Mouse (Mus musculus) CH12.LX (cell line): ENCODE data around the gene 4930415O20Rik. TPM values are rescaled to one million over a fixed set of nuclear protein-coding genes. Genes with fewer than 3 reads are reported as not detected.

Experiments used
- DNase-seq: peaks from one replicate; pipeline ENCODE4 v3.0.0-alpha.2; 2013; ENCODE audit errors: extremely low read depth
- H3K27ac ChIP-seq: 2 replicates; pipeline ENCODE4 v1.5.1; 2012; ENCODE audit warnings: low read depth, mild to moderate bottlenecking, control low read depth, moderate library complexity; ENCODE audit not compliant: insufficient read depth
- H3K27me3 ChIP-seq: replicated peaks from 2 replicates; pipeline ENCODE3; 2012; ENCODE audit warnings: inconsistent platforms
- H3K36me3 ChIP-seq, 2 experiments: replicated peaks in 1 of 2; 2 replicates each; pipeline versions ENCODE3 to v1.6.1; 2012; ENCODE audit warnings: inconsistent platforms in 1 of 2, low read length in 1 of 2, mild to moderate bottlenecking in 1 of 2, mixed read lengths in 1 of 2, moderate library complexity in 1 of 2; ENCODE audit not compliant: control insufficient read depth in 1 of 2, insufficient read depth in 1 of 2
- H3K4me1 ChIP-seq, 2 experiments: 2 replicates each; pipeline ENCODE4 v1.6.1; 2012; ENCODE audit warnings: inconsistent platforms in 1 of 2, moderate library complexity in 1 of 2; ENCODE audit not compliant: insufficient read depth in 2 of 2, control insufficient read depth in 1 of 2
- H3K4me2 ChIP-seq: 2 replicates; pipeline ENCODE4 v1.6.1; 2012; ENCODE audit warnings: low read depth, mild to moderate bottlenecking, control low read depth; ENCODE audit not compliant: poor library complexity, insufficient read depth, severe bottlenecking
- H3K4me3 ChIP-seq, 3 experiments: fragments of 150-350 bp in 1 of 3; sonication (generic) in 1 of 3; replicated peaks in 1 of 3; 2 replicates each; pipeline versions ENCODE3 to v1.5.1; 2011 to 2012; ENCODE audit warnings: low read depth in 2 of 3, low read length in 2 of 3, mild to moderate bottlenecking in 2 of 3, moderate library complexity in 2 of 3, control low read depth in 1 of 3, improper control_type of control experiment in 1 of 3, inconsistent platforms in 1 of 3, mixed read lengths in 1 of 3; ENCODE audit not compliant: poor library complexity in 1 of 3
- H3K79me2 ChIP-seq: replicated peaks from 2 replicates; pipeline ENCODE4 v1.6.1; 2012; ENCODE audit warnings: mild to moderate bottlenecking, moderate library complexity; ENCODE audit not compliant: control insufficient read depth, poor library complexity, insufficient read depth, severe bottlenecking; ENCODE audit errors: extremely low read depth
- H3K9ac ChIP-seq: 2 replicates; pipeline ENCODE4 v1.6.1; 2012; ENCODE audit warnings: low read depth, mild to moderate bottlenecking, control low read depth, moderate library complexity; ENCODE audit not compliant: insufficient read depth
- H3K9me3 ChIP-seq: replicated peaks from 2 replicates; pipeline ENCODE3; 2012; ENCODE audit warnings: low read length, inconsistent platforms, mixed read lengths
- BHLHE40 ChIP-seq: IDR thresholded peaks from 2 replicates; pipeline ENCODE4 v1.6.1; 2011; ENCODE audit warnings: mild to moderate bottlenecking, low read depth, low read length, improper control_type of control experiment
- CHD2 ChIP-seq: IDR thresholded peaks from 2 replicates; pipeline ENCODE4 v1.6.1; 2011; ENCODE audit warnings: low read length, improper control_type of control experiment
- CTCF ChIP-seq, 2 experiments: IDR thresholded peaks in 1 of 2; conservative IDR thresholded peaks in 1 of 2; 2 replicates each; pipeline ENCODE4 v1.5.1; 2011 to 2012; ENCODE audit warnings: low read depth in 2 of 2, low read length in 2 of 2, improper control_type of control experiment in 1 of 2, inconsistent platforms in 1 of 2, mild to moderate bottlenecking in 1 of 2, moderate library complexity in 1 of 2
- E2F4 ChIP-seq: IDR thresholded peaks from 2 replicates; pipeline ENCODE4 v1.6.1; 2011; ENCODE audit warnings: low read depth, low read length, improper control_type of control experiment; ENCODE audit not compliant: insufficient replicate concordance
- EP300 ChIP-seq: IDR thresholded peaks from 2 replicates; pipeline ENCODE4 v1.6.1; 2011; ENCODE audit warnings: low read length, improper control_type of control experiment
- ETS1 ChIP-seq: conservative IDR thresholded peaks from 2 replicates; pipeline ENCODE4 v1.6.1; 2012; ENCODE audit warnings: low read depth, mild to moderate bottlenecking, inconsistent platforms, low read length, improper control_type of control experiment, moderate library complexity
- GABPA ChIP-seq: IDR thresholded peaks from 2 replicates; pipeline ENCODE4 v1.6.1; 2012; ENCODE audit warnings: low read depth, low read length, improper control_type of control experiment, inconsistent platforms; ENCODE audit not compliant: insufficient replicate concordance
- HCFC1 ChIP-seq: IDR thresholded peaks from 2 replicates; pipeline ENCODE4 v1.6.1; 2012; ENCODE audit warnings: low read depth, mild to moderate bottlenecking, inconsistent platforms, low read length, improper control_type of control experiment
- IRF4 ChIP-seq: IDR thresholded peaks from 2 replicates; pipeline ENCODE4 v1.6.1; 2014; ENCODE audit warnings: low read depth, mild to moderate bottlenecking, inconsistent platforms, low read length, improper control_type of control experiment
- JUN ChIP-seq: IDR thresholded peaks from 2 replicates; pipeline ENCODE4 v1.6.1; 2011; ENCODE audit warnings: low read depth, mild to moderate bottlenecking, low read length, improper control_type of control experiment, moderate library complexity; ENCODE audit not compliant: insufficient read depth
- MAFK ChIP-seq: IDR thresholded peaks from 2 replicates; pipeline ENCODE4 v1.6.1; 2011; ENCODE audit warnings: low read length, improper control_type of control experiment; ENCODE audit not compliant: insufficient replicate concordance
- MAX ChIP-seq: IDR thresholded peaks from 2 replicates; pipeline ENCODE4 v1.6.1; 2011; ENCODE audit warnings: low read length, improper control_type of control experiment
- MAZ ChIP-seq: IDR thresholded peaks from 2 replicates; pipeline ENCODE4 v1.6.1; 2012; ENCODE audit warnings: low read depth, mild to moderate bottlenecking, inconsistent platforms, low read length, improper control_type of control experiment, moderate library complexity
- MEF2A ChIP-seq: IDR thresholded peaks from 2 replicates; pipeline ENCODE4 v1.6.1; 2014; ENCODE audit warnings: low read depth, mild to moderate bottlenecking, inconsistent platforms, low read length, improper control_type of control experiment, borderline replicate concordance
- MYC ChIP-seq: IDR thresholded peaks from 2 replicates; pipeline ENCODE4 v1.6.1; 2011; ENCODE audit warnings: low read depth, mild to moderate bottlenecking, improper control_type of control experiment, low read length
- NELFE ChIP-seq: IDR thresholded peaks from 2 replicates; pipeline ENCODE4 v1.6.1; 2011; ENCODE audit warnings: low read depth, low read length, improper control_type of control experiment
- NRF1 ChIP-seq: IDR thresholded peaks from 2 replicates; pipeline ENCODE4 v1.6.1; 2014; ENCODE audit warnings: low read depth, mild to moderate bottlenecking, inconsistent platforms, low read length, improper control_type of control experiment, moderate library complexity
- RAD21 ChIP-seq: IDR thresholded peaks from 2 replicates; pipeline ENCODE4 v1.6.1; 2011; ENCODE audit warnings: low read depth, mild to moderate bottlenecking, low read length, improper control_type of control experiment, moderate library complexity
- RCOR1 ChIP-seq: conservative IDR thresholded peaks from 2 replicates; pipeline ENCODE4 v1.6.1; 2012; ENCODE audit warnings: low read depth, mild to moderate bottlenecking, inconsistent platforms, low read length, improper control_type of control experiment
- TCF12 ChIP-seq: IDR thresholded peaks from 2 replicates; pipeline ENCODE4 v1.6.1; 2014; ENCODE audit warnings: low read depth, mild to moderate bottlenecking, inconsistent platforms, low read length, improper control_type of control experiment
- USF1 ChIP-seq: IDR thresholded peaks from 2 replicates; pipeline ENCODE4 v1.6.1; 2014; ENCODE audit warnings: low read depth, mild to moderate bottlenecking, inconsistent platforms, low read length, improper control_type of control experiment
- USF2 ChIP-seq: conservative IDR thresholded peaks from 2 replicates; pipeline ENCODE4 v1.6.1; 2011; ENCODE audit warnings: low read depth, low read length, improper control_type of control experiment
- ZKSCAN1 ChIP-seq: IDR thresholded peaks from 2 replicates; pipeline ENCODE4 v1.6.1; 2012; ENCODE audit warnings: low read depth, inconsistent platforms, low read length, improper control_type of control experiment, borderline replicate concordance
- dilution Hi-C: fragments of 300-500 bp; cut with MboI; formaldehyde crosslinking; loops from 2 replicates; pipeline ENCODE4 v1.14.3; 2020; ENCODE audit warnings: low sequenced_read_pairs; ENCODE audit not compliant: extremely low pct_unique_long_range_greater_than_20kb, extremely low pct_ligation_motif_present
- in situ Hi-C: fragments of 300-500 bp; cut with MboI; formaldehyde crosslinking; loops from 3 replicates; pipeline ENCODE4 v1.14.3; 2019; ENCODE audit warnings: low sequenced_read_pairs, low pct_ligation_motif_present, low pct_unique_long_range_greater_than_20kb, mixed read lengths
- polyA plus RNA-seq: library from polyadenylated mRNA; unstranded; fragments of >175 nt; gene quantifications from 2 replicates; pipeline ENCODE4 v1.2.1, GENCODE M21; 2012; ENCODE audit warnings: low read depth; ENCODE audit not compliant: insufficient read length
- total RNA-seq, 2 experiments: library from RNA; depleted of rRNA; stranded (reverse); fragments of 300-350 nt in 1 of 2; fragments of >200 nt in 1 of 2; gene quantifications; 2 replicates each; pipeline ENCODE4 v1.2.3; 2012 to 2014

4930415O20Rik gene
- total and polyA plus RNA-seq, 3 experiments = not detected

- Histone ChIP-seq H3K4me3 (no peak overlapping the region), H3K4me1 (peaks cover 0 to 54% of the 10 kb centered on the region in 2 experiments; a peak in 2 of 4 replicates), H3K27ac (no peak overlapping the region), H3K9me3 (no peaks in the 10 kb centered on the region), H3K4me2 (no peak overlapping the region), H3K79me2 (peaks cover 50% of the 10 kb centered on the region), H3K9ac (no peak overlapping the region), H3K36me3 (peaks cover 68 to 92% of the 10 kb centered on the region in 2 experiments), H3K27me3 (no peaks in the 10 kb centered on the region)
- in situ Hi-C loops (no loop called here), dilution Hi-C loops (no loop called here)
- TF ChIP-seq EP300 (no peak), HCFC1 (no peak), MAZ (no peak), JUN (no peak), MYC (no peak), MAFK (no peak), NRF1 (no peak)
- DNase-seq = no peak
These were observed 43.6 kb upstream of the 4930415O20Rik start for GRCm38 (mm10) chr15:98527056-98527771.

- no peak overlapping the region for H3K4me3 ChIP-seq
- H3K36me3 ChIP-seq = peaks cover 59 to 84% of the 10 kb centered on the region in 2 experiments
- H3K27ac ChIP-seq = no peak overlapping the region
- H3K79me2 ChIP-seq = peaks cover 53% of the 10 kb centered on the region
- DNase-seq = no peak
- no peaks in the 10 kb centered on the region for H3K27me3 ChIP-seq
- H3K9me3 ChIP-seq = no peaks in the 10 kb centered on the region
- no peak overlapping the region for H3K9ac ChIP-seq
- no peak for TF ChIP-seq GABPA
- TF ChIP-seq MAZ = no peak
- no peak for TF ChIP-seq USF2
- no peak for TF ChIP-seq ETS1
- dilution Hi-C loops (no loop called here), in situ Hi-C loops (no loop called here)
- H3K4me1 ChIP-seq = peaks cover 0 to 54% of the 10 kb centered on the region in 2 experiments; a peak in 2 of 4 replicates
- no peak overlapping the region for H3K4me2 ChIP-seq
These were observed 42.7 kb upstream of the 4930415O20Rik start for GRCm38 (mm10) chr15:98528066-98528563.

GRCm38 (mm10) chr15:98532281-98532680 is 38.5 kb upstream of the 4930415O20Rik start:
- Histone ChIP-seq H3K36me3 (peaks cover 31 to 46% of the 10 kb centered on the region in 2 experiments), H3K27me3 (no peaks in the 10 kb centered on the region), H3K27ac (no peak overlapping the region), H3K4me3 (peak overlapping the region; percentile 60 to 90 (median 73)), H3K9me3 (no peaks in the 10 kb centered on the region), H3K79me2 (peaks cover 45% of the 10 kb centered on the region), H3K4me1 (peaks cover 0 to 32% of the 10 kb centered on the region in 2 experiments; a peak in 2 of 4 replicates), H3K4me2 (peak overlapping the region; percentile 90), H3K9ac (peak overlapping the region; percentile 72)
- in situ Hi-C loops (loop anchor here (5.0 kb wide), 1 partner anchor 35 kb away; no protein-coding TSS in a partner anchor), dilution Hi-C loops (no loop called here)
- DNase-seq = peak; percentile 56
- no peak for TF ChIP-seq USF2
- no peak for TF ChIP-seq IRF4
- no peak for TF ChIP-seq E2F4
- TF ChIP-seq MEF2A = no peak
- no peak for TF ChIP-seq RAD21
- no peak for TF ChIP-seq CTCF (conservative IDR thresholded peaks at IDR 0.05 in 1 of 2, IDR thresholded peaks at IDR 0.05 in 1 of 2; ENCODE audit: low read depth in 2 of 2, low read length in 2 of 2)
- TF ChIP-seq ZKSCAN1 = no peak
- TF ChIP-seq CHD2 = no peak
- peak; percentile 62 for TF ChIP-seq BHLHE40
- TF ChIP-seq MAZ = no peak
- TF ChIP-seq TCF12 = no peak
- peak; percentile 95 for TF ChIP-seq MYC
- TF ChIP-seq NELFE = no peak
- TF ChIP-seq MAX = peak; percentile 88
- no peak for TF ChIP-seq JUN
- TF ChIP-seq MAFK = peak; percentile 66; the same call in 1 of the 2 replicates
- TF ChIP-seq USF1 = no peak
- TF ChIP-seq RCOR1 = no peak
- TF ChIP-seq ETS1 = no peak
